Mouse (Mus musculus): ENCODE results near the gene Tmc5. TPM values are rescaled to one million over a fixed set of nuclear protein-coding genes. Genes with fewer than 3 reads are reported as not detected.

Gene Tmc5
- polyA plus RNA-seq, 1 experiment from 2014 or later, result 0.91 TPM

GRCm38 (mm10) chr7:118714873-118715272 lies 117.8 kb downstream of the Tmc5 start:
- DNase-seq (ENCODE audit: low spot score) (no peak), ATAC-seq (replicated peaks; ENCODE audit: low FRiP score, low read depth) (no peak)
- Histone ChIP-seq H3K27ac (no peak overlapping the region), H3K27me3 (ENCODE audit: insufficient read depth, low read length) (no peaks in the 10 kb centered on the region), H3K36me3 (ENCODE audit: insufficient read depth, low read length) (peaks cover 5% of the 10 kb centered on the region; the same call in 1 of the 2 replicates), H3K4me2 (ENCODE audit: low read length) (no peak overlapping the region), H3K4me3 (replicated peaks; ENCODE audit: low read depth, low read length) (no peak overlapping the region), H3K9me3 (replicated peaks; ENCODE audit: low read length) (no peaks in the 10 kb centered on the region), H3K9ac (ENCODE audit: low read depth, low read length) (no peak overlapping the region), H3K4me1 (replicated peaks; ENCODE audit: insufficient read depth, low read length) (no peaks in the 10 kb centered on the region)
- no peak for TF ChIP-seq CTCF (IDR thresholded peaks at IDR 0.05; ENCODE audit: low read depth)
- 94% methylated on average over 1 of the region's 1 CpGs for WGBS

DNA sequence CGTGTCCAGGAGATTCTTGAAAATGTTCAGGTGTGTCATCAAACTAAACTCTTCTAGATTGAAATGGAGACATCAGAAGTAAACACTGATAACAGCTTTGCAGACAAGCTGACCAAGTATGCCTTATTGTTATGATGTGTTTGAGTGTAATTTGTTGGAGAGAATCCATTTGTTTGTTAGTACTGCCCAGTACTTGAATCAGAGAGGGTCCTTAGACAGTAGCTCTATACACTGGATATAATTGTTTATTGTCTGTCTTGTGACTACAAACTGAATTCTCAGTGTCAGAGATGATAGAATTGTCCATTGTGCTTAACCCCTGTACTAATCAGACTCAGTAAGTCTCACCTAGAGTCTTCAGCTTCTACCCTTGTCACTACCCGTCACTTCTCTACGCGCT lies 121.0 kb downstream of the Tmc5 start:
- no peak overlapping the region for H3K9ac ChIP-seq (ENCODE audit: low read depth, low read length)
- TF ChIP-seq CTCF (IDR thresholded peaks at IDR 0.05; ENCODE audit: low read depth), result no peak
- DNase-seq (ENCODE audit: low spot score) (no peak), ATAC-seq (replicated peaks; ENCODE audit: low FRiP score, low read depth) (no peak)
- no peaks in the 10 kb centered on the region for H3K4me1 ChIP-seq (replicated peaks; ENCODE audit: insufficient read depth, low read length)
- H3K27me3 ChIP-seq (ENCODE audit: insufficient read depth, low read length), result no peaks in the 10 kb centered on the region
- H3K4me3 ChIP-seq (replicated peaks; ENCODE audit: low read depth, low read length), result no peak overlapping the region
- H3K36me3 ChIP-seq (ENCODE audit: insufficient read depth, low read length), result peaks cover 12% of the 10 kb centered on the region; the same call in 1 of the 2 replicates
- WGBS, result 93% methylated on average over 4 of the region's 4 CpGs
- H3K27ac ChIP-seq, result no peak overlapping the region
- no peak overlapping the region for H3K4me2 ChIP-seq (ENCODE audit: low read length)
- H3K9me3 ChIP-seq (replicated peaks; ENCODE audit: low read length), result no peaks in the 10 kb centered on the region

DNA sequence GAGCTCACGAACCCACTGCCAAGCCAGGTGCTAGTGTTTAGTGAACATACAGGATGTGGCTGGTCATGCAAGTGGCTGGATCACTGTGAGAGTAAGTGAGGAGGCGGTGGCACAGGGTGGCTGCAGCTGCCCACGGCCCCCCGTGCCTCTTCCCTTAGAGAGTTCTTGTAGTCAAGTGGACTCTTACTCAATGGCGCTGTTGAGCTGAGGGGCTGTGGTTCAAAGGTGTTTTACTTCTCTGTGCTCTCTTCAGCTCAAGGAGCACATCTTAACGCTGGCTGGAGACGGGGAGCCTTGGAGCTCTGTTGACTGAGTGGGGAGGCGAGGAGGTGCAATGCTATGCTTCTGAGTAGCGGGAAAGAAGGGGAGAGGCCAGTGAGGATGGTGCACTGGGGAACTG lies 126.8 kb downstream of the Tmc5 start:
- Histone ChIP-seq H3K4me2 (ENCODE audit: low read length) (no peak overlapping the region), H3K9me3 (replicated peaks; ENCODE audit: low read length) (no peaks in the 10 kb centered on the region), H3K4me3 (replicated peaks; ENCODE audit: low read depth, low read length) (no peak overlapping the region), H3K4me1 (replicated peaks; ENCODE audit: insufficient read depth, low read length) (no peaks in the 10 kb centered on the region), H3K36me3 (ENCODE audit: insufficient read depth, low read length) (0 out of 2 replicates have a peak, but pooled peaks cover 20% of the 10 kb centered on the region), H3K9ac (ENCODE audit: low read depth, low read length) (no peak overlapping the region), H3K27ac (no peak overlapping the region), H3K27me3 (ENCODE audit: insufficient read depth, low read length) (no peaks in the 10 kb centered on the region)
- DNase-seq (ENCODE audit: low spot score) (no peak), ATAC-seq (replicated peaks; ENCODE audit: low FRiP score, low read depth) (no peak)
- 87% methylated on average over 9 of the region's 9 CpGs for WGBS
- no peak for TF ChIP-seq CTCF (IDR thresholded peaks at IDR 0.05; ENCODE audit: low read depth)

Other genes with a start within 250 kb of the Tmc5 start
- gene Syt17, start 149.1 kb upstream of the Tmc5 start, polyA plus RNA-seq (2015; fragmentation: Nextera tagmentation; extraction: Ambion mirVana), result 13.6 and 13.8 TPM in 2 replicates
- gene Itpripl2, start 105.3 kb upstream of the Tmc5 start, polyA plus RNA-seq (2015; fragmentation: Nextera tagmentation; extraction: Ambion mirVana), result 4.8 and 5.0 TPM in 2 replicates
- gene Coq7, start 63.9 kb upstream of the Tmc5 start, polyA plus RNA-seq (2015; fragmentation: Nextera tagmentation; extraction: Ambion mirVana), result 165 and 168 TPM in 2 replicates
- 1.3 and 1.6 TPM in 2 replicates for gene Tmc7, start 12.6 kb upstream of the Tmc5 start, polyA plus RNA-seq (2015; fragmentation: Nextera tagmentation; extraction: Ambion mirVana)
- 139 and 148 TPM in 2 replicates for gene Gde1, start 108.5 kb downstream of the Tmc5 start, polyA plus RNA-seq (2015; fragmentation: Nextera tagmentation; extraction: Ambion mirVana)
- 6.8 and 8.1 TPM in 2 replicates for gene Ccp110, start 115.3 kb downstream of the Tmc5 start, polyA plus RNA-seq (2015; fragmentation: Nextera tagmentation; extraction: Ambion mirVana)
- 59.0 and 63.9 TPM in 2 replicates for gene Vps35l, start 142.9 kb downstream of the Tmc5 start, polyA plus RNA-seq (2015; fragmentation: Nextera tagmentation; extraction: Ambion mirVana)